Mouse (Mus musculus) gastrocnemius, adult 18-20 months (tissue): ENCODE results near the gene Shld2. TPM values are rescaled to one million over a fixed set of nuclear protein-coding genes. Genes with fewer than 3 reads are reported as not detected.
A peak's percentile ranks its signal among the peaks of the same experiment; 100 is the strongest.
"Not testable (repeated sequence)": the region's sequence is repeated elsewhere in the genome, so short reads cannot be mapped to it uniquely, and the experiment has no call there.

Source experiments
- DNase-seq: peaks from one replicate; pipeline ENCODE4 v3.0.0; 2021; ENCODE audit warnings: low spot score
- total RNA-seq, 2 experiments: library from RNA; stranded (reverse); gene quantifications; 2 replicates each; pipeline ENCODE4 v1.2.3; 2021

Shld2 gene
- total RNA-seq, 2 experiments from 2014 or later = 10.0 to 12.9 TPM

DNA sequence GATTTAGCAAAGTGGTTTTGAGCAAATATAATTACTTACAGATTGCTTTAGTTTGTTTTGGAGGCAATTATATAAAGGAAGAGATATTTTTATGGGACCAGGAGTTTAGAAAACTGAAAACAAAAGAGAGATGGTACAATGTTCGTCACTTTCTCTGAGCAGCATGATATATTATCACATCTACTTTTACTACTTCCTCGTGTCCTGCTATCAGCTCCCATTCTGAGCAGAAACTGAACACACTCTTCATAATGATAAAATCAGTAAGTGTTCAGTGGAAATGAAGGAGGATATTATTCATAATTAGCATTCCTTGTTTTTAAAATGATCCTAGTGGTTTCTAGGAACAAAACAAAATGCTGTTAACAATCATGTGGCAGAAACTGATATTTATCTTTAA, 21.9 kb downstream of the Shld2 start:
- DNase-seq = no peak

DNA sequence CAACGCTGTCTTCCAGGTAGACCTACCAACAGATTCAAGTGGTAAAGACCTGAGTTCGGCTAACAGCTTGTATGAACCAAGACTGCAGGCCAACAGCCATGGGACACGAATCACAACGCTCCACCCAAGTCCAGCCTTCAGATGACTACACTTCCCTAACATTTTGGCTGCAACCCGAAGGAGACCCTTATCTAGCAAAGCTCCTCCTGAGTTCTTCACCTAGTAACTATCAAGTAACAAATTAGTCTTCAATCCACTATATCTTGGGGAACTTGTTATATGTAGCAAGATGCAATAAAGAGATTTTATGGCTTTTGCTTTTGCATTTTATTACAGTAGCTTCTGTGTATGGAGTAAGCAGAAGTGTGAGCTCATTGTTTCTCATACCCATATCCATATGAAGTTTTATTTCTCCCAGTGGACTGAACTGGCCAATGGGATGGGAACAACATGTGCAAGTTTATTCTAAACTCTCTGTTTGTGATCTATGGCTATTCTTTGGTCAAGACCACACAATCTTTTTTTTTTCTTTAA, 28.5 kb downstream of the Shld2 start:
- DNase-seq = no peak

DNA sequence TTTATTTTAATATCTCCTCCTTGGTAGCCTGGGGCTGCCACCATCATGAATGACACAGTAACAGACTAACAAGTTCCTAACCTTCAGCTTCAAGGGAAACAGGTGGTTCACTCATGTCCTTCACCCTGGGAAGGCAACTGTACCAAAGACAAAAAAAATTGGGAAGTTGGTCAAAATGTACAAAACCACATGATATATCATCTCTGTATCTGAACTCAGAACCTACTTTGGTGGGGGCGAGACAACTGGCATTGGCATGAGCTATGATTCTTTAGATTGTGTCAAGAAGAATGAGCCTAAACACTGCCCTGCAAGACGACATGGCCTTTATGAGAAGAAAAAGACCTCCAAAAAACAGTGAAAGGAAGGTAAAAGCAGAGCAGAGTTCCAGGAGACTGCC, 29.5 kb downstream of the Shld2 start:
- DNase-seq = no peak

DNA sequence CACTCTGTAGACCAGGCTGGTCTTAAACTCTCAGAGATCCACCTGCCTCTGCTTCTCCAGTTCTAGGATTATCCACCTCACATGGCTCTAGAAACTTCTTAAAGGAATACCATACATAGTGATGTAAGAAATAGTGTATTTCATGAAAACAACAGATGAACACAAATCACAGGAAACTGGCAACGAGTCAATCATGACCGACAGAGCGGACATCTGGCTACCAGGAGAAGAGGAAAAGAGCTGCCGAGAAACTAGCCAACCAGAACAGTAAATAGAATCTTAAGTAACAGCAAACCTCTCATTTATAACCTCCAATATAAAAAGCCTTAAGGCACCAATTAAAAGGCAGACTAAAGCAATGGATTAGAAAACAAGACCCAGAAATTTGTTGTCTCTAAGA, 30.6 kb downstream of the Shld2 start:
- DNase-seq = no peak

DNA sequence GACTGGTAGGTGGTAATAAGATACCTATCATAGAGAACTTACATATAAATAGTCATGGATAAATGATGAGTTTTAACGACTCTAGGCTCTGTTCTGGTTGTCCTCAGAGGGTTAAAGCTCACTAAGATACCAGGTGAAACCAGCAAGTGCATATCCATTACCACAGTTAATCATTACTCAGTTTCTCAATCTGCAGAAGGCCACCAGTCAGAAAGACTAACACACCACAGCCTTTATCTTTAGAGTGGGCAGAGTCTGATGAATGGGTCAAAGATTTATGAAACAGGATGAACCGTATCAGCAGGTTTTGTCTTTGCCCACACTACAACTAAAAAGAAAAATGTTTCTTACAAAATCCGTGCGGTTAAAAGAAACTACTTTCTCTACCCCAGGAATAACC, 35.1 kb downstream of the Shld2 start:
- no peak for DNase-seq

DNA sequence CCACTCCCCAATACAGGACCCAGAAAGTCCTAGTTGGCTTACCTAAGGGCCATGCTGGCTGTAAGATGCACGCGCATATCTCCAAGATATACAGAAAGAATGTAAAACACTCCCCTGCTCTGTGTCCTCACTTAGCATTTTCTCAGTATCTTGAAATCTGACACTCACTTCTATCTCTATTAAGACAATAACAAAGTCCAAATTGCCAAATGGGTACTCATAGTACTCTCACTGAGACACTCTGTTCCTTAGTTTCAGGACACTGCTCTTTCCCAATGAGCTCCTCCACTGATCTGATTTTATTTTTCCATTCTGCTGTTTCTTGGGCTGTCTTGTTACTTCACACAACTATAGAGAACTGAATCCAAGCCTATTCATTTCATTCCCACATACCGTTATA, 36.2 kb downstream of the Shld2 start:
- DNase-seq = no peak

DNA sequence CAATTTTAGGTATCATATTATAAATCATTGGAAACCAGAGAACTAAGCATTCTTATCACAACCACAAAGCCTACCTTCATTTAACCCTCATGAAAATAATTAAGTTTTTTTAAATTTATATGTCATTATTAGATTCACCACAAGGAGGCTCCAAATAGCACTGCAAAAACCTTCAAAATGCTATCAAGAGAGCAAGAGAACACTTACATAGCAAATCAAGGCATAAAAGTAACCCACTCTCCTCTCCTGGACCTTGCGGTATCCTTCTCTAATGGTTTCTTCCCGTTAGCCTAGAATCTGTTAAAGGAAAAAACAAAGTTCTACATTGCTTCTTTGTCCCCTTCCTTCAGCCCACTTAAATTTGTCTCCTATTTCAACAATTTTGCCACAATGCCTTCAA, 37.0 kb downstream of the Shld2 start:
- no peak for DNase-seq

DNA sequence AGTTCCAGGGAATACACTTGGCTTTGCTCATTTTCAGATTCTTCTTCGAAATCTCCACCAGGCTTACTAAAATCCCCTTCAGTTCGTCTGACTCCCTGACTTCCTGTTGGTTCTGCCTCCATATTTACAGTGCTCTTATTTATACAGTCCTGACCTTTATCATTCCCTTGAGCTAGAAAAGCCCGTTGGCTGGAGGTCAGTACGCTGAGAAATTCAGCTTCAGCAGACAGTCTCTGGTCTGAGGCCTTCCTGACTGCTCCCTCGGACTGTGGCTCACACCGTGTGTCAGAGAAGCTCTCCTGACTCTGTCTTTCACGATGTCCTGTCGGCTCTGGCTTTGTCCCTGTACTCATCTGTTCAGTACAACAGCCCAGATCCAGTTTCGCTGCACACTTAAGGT, 42.2 kb downstream of the Shld2 start:
- no peak for DNase-seq

DNA sequence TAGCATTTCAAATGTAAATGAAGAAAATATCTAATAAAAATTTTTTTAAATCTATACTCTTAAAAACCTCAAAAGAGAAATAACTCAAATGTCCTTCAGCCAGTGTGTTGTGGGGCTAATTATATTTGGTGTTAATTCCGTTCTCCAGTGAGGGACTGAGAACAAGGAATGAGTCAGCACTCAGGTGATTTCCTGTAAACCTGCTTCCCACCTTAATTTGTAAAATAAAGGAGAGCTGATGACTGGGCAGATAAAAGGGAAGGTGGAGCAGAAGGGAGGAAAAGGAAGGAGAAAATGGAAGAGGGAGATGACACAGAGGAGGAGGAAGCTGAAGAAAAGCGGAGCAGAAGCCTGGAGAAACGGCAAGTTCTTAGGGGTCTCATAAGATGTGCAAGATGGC, 51.8 kb downstream of the Shld2 start:
- not testable (repeated sequence) for DNase-seq

DNA sequence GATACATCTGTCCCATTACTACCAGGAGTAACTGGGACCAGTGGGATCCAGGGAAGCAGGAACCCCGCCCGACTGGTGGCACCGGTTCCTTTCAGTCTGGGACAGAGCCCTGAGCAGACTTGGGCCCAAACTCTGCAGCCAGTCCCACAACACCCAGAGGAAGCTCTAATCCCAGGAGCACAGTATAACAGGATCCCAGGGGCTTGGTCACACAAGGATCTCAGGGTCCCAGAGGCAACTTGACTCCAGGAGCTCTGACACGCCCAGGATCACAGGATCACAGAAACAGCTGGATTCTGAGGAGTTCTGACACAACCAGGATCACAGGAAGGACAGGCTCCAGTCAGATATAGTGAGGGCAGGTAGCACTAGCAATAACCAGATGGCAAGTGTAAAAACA, 57.0 kb downstream of the Shld2 start:
- no peak for DNase-seq

DNA sequence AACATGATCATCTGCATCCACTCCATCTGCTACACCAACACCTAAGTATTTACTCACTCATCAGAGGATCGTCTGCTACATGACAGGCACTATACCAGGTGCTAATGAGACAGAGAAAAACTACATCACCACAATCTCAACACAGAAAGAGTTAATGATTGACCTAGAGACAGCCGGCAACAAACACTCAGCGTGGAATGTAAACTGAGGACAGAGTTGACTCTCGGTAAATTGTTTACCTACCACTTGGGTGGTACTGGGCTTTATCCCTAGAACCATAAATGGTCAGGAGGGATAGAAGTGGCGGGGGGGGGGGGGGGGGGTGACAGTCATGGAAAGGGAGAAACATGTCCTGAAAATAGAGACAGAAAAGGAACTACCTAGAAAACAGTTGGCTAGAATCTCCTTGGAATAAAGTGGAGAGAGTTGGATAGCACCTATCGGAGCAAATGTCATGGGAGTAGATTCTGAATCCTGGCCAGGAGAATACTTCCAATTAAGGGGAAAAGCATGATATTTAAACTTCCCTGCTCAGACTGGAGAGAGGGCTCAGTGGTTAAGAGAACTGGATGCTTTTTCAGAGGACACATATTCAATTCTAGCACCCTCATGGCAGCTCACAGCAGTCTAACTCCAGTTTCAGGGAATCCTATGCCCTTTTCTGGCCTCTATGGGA, 57.7 kb downstream of the Shld2 start:
- no peak for DNase-seq

DNA sequence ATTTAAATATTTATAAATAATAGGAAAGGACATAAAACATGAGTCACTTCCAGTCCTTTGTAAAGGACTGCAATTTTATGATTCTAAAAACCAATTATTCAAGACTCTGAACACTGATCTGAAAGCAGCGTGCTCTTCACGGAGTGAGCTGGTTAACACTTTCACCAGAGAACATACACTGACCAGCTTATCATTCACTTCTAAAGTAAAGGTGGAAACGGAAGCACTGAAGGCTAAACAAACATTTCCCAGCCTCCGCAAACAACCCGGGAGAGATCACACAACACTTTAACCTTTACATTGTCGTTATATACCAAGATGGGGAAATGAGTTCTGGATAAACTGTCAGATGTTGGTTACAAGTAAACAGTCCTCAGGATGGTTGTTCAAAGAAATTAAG, 69.6 kb downstream of the Shld2 start:
- no peak for DNase-seq

DNA sequence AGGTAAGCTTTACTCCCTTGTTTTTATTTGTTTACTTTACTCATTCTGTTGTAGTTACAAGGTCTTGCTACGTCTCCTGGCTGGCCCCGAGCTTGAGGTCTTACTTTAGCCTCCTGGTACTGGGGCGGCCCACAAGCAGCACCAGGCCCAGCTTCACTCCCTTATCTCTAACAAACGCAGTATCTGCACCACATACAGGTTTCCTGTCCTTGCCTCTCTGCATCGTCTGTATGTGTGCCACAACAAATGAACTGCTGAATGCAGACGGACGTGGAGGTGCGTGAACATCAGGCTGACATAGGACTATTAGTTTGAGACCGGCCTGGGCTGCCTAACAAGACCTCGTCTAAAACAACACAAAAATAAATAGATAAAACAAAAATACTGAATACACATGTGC, 70.0 kb downstream of the Shld2 start:
- no peak for DNase-seq

DNA sequence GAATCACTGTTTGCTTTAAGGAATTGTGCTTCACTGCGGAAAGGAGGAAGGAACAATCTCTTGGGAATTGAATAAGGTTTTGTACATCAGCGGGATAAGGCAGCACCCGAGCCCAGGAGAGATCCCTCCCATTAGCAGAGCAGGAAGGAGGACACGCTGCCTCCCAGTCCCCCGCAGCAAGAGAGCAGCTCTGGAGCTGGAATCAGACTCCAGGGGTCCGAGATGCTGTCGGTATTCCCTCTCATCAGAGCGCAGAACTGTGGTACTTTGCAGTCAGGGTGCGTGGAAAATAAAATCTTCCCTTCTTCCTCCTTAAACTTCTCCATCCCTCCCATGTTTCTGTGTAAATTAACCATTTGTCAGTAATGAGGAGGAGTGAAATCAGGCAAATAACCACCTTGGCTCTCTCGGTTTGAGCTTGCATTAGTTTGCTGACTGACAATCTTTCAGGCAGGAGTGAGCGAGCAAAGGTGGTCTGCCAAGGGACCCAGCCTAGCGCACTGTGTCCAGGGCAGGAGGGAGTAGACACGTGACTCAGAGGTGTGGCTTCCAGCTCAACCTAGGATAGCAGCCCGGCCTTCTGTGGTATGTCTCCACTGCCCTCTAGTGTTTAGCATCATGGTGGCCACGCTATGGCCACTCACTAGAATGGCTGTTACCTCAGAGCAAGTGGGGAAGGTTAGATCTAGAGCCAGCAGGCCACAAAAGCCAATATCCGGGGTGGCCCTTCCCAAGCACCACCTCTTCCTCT, 75.5 kb downstream of the Shld2 start:
- peak; percentile 67 for DNase-seq

DNA sequence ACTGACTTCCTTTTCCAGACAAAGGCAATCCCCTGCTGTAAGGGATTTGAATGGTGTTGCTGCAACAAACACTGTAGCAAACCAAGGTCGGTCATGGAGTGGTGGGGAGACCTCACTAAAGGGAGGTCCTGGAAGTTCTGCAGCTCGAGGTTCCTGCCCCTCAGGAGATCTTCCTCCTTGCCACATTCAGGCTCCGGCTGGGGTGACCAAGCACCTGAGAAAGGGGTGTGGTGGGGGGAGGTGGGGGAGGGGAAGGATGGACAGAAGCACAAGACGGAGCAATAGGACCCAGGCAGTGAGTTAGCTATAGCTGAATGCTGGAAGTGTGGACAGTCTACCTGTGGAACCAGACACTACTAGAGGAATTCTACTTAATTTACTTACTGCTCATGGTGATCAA, 76.4 kb downstream of the Shld2 start:
- DNase-seq = no peak

DNA sequence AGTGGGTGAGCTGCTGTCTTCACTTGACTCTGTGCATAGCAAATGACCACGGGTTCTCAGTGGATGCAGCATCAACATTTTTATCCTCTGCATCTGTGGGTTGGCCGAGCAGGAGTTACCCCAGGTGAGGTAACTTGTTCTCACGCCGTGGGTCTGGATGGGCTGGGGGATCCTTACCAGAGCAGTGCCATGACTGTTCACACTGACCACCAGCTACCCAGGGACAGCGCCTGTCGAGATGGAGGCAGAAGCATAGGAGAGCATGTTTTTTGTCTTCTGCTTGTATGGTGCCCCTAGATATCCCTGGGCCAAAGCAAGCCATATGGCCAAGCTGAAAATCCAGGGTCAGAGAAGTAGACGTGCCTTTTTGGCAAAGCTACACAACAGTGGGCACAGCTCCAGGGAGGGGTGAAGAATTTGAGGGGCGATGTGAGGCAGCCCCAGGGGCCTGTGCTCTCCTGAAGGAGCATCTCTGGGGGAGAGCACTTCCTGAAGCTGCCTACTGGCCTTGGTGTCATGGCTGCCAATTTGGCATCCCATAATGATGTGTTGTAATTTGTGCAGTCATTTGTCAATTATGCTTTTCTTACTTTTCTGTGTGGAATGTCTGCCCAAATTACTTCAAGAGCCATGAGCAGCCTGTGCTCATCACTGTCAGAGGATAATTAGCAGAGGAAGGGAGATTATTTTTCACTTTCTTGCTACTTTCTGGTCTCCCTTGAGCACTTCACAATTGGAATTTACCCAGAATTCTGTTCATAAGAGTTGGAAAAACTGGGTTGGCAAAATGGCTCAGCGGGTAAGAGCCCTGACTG, 77.2 kb downstream of the Shld2 start:
- DNase-seq = no peak

DNA sequence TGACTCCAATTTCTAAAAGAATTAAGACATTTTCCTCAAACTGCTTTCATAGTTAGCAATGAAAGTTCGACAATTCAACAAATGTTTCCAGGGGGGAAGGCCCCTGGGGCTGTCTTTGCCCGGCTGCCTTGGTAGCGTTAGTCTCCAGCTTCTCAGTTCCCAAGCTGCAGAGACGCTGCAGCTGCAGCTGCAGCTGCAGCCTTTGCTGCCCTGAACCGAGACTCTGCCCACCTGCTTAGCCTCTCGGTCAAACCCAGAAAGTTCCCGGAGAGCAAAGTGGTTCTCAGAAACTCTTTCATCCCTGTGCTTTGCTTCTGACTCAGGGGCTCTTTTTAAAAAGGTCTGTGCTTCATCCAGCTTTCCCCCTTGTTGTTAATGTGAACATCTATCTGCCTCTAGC, 78.0 kb downstream of the Shld2 start:
- DNase-seq = no peak

DNA sequence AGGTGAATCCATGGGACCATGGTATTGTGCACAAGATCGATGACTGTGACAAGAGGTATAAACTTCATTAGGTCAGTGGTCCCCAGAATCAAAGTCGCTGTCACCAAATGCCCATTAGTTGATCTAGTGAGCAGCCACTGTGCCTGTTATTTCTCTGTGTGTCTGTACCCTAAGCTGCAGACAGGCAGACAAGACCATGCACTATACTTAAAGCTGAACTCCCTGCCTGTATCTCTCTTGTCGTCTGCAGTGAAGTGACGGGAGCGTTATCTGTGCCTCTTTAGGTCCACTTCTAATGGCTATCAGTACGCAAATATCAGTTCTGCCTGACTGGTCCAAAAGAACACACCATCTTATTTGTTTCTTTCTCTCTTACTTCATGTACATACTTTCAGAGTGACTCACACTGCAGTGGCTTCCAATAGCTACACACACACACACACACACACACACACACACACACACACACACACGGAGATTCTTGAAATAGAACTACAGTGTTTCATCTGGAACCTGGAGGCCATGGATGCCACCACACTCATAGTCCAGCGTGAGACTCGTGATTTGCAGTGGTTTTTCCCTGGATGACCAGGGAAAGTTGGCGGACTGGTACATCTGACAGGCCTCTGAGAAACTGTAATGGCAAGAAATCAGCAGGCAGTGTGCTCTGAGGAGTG, 81.3 kb downstream of the Shld2 start:
- no peak for DNase-seq

DNA sequence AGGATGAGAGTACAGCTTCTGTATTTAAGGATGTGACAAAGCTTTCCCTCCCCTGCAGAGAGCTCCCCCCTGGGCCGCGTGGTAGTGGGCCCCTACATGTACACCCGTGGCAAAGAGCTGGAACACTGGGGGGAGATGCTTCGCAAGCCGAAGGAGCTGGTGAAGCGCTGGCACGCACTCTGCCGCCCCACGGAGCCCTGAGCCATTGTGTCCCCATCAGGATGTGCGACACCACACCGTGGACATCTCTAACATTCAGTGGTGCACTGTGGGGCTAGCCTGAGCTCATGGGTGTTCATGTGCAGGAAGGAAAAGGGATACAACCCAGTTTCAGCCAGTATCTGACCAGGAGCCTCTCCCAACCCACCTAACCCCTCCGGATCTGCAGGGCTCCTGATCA, 82.3 kb downstream of the Shld2 start:
- no peak for DNase-seq

DNA sequence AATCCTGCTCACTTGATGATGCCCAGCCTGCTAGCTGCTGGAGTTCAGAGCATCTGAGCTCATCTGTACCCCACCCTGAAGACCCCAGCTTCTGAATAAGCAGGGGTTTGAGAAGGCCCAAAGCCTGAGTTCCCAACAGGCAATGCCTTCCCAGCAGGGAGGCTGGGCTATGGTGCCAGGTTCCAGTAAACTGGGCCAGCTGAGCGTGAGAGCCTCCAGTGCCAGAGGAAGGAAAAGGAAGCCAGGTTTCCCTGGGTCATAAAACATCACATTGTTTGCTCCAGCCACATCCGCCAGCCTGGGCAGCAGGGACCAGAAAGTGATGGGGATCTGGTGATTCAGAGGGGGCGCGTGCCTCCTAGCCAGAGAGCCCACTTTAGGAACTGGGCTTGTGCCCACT, 83.7 kb downstream of the Shld2 start:
- DNase-seq = no peak

DNA sequence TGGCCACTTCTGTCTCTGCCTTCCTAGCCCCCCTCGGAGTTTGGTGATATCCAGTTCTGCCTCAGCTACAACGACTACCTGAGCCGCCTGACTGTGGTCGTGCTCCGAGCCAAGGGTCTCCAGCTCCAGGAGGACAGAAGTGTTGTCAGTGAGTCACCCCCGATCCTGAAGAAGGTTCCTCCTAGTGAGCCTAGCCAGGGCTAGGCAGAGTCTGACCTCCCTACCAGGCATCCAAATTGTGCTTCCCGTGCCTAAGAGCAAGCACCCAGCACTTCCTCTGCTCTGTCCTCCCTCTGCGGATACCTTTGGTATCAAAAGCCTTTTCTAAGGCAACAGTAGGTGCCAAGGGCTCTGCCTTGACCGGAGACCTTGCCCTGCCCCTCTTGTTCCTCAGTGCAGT, 84.3 kb downstream of the Shld2 start:
- no peak for DNase-seq
